Mouse (Mus musculus) WW6 (cell line): ENCODE measurements around the gene Tekt4.

Source experiments
- DNase-seq: peaks from one replicate; pipeline ENCODE4 v3.0.0-alpha.2; 2013; ENCODE audit warnings: low read depth, low spot score

The Tekt4 gene

DNA sequence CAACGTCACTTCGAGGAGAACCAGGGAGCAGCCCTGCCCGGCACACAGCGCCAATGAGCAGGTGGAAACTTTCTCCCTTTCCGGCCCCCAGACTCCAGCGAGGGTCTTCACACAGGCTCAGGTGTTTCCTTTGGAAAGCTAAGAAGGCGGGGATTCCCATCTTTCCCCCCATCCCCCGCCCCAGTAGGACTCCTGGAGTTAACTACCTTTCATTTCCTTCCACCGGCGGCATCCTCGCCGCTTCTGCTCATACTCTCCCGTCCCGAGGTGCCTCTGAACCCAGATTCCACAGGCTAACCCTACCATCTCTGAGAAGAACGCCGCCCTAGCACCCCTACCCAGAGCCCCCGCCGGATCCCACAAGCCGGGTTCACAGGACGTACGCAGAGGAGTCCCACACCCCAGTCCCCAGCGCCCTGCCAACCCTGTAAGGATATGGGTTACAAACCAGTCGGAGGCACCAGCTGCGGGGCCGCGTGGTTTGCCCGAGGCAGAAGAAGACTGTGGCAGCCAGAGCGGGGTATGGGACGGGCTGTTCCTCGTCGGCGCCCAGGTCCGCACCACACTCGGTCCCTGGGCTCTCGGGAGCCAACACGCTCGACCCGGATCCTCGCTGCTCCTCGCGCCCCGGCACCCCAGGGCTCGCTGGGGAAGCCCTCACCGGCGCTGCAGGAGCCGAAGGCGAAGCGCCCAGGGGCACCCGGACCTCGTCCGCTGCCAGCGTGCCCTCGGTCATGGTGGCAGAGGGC, 21.8 kb upstream of the Tekt4 start:
- DNase-seq, result peak; percentile 18

DNA sequence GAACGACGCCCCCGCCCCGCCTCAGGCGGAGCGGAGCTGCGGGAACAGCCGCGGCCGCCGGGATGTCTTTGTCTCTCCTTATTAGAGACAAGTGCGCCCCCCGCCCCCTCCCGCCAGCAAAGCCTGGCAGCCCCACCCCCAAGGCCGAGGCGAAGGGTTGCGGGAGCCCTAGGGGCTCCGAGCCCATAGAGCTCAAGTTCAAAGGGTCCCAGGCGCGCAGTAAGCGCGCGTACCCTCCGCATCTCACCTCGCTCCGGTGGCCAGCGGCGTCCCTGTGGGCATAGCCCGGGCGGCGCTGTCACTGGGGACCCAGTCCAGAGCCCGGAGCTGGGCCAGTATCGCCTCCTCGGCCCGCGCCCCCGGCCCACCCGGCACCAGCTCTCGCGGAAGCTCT, 21.2 kb upstream of the Tekt4 start:
- DNase-seq, result no peak

DNA sequence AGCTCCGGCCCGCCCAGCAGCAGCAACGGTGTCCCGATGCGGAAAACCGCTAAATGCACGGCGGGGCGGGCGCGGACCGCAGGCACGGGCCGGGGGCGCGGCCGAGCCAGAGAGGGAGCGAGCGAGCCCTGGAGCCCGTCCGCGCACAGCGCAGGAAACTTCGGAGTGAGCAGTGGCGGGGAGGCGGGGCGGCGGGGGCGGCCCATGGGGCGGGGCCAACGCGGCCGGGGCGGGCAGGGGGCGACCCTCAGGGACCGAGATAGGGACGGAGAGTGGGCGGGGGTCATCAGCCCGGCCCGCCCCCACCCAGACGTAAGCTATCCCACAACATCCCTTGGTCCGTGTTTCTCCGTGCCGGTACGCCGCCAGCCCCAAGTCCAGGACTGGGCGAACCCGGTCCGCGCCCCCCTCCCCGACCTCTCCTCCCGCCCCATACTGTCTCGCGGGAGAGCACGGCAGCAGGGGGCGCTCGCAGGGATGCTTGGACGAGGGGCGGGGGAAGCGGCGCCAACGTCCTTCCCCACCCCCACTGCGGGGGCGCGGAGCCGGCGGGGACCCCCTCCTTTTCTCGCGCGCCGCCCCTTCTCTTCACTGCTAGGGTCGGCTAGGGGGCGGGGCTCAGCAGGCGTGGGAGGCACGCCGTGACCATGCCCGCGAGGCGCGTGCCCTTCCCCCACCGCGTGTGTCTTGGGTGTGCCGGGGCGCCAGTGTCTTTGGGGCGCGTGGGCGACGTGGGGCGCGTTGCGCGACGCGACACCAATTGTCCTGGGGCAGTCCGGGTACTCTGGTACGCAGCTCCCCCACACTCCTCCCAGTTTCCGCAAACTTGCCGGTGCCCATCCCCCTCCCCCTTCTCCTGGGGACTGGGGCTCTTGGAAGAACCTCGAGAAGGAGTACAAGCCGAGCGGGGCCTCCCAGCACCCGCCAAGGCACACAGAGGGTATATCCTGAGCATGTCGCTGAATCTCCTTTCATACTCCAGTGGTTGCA, 20.5 kb upstream of the Tekt4 start, which contains the start of gene Cacna1h:
TSS of gene Cacna1h (minus strand) at position 167 of the 990 bp plus-strand sequence.
- DNase-seq, result peak; percentile 52

DNA sequence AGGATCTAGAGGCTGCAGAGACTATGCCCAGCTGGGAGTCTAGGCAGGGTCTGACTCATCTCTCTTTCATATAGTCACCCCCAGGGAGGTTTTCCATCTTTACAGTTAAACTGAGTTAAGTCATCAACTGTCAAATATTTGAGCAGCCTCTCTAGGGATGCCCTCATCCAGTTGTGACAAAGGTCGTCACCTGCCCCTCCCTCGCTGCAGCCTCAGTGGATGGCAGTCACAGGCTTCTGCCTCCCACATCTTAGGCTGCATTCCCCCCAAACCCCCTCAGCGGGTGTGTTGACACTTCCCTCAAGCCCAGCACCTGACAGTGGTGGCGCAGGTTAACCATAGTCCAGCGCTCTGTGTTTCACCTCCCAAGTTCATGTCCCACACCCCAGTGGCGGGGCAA, 13.0 kb upstream of the Tekt4 start:
- no peak for DNase-seq

DNA sequence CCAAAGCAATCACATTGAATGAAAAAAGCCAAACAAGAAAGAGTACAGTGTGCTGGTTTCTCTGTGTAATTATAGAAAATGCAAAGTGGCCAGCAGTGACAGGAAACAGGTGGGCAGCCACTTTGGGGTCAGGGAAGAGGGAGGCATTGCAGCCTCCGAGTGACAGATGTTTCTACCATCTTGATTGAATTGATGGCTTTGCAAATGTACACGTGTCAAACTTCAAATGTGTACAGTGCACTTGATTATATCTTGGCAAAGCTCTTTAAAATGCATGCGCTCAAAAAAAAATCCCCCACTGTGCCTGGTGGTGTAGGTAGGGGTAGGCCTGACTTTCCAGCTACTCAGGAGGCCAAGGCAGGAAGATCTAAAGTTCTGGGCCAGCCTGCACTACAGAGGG, 11.5 kb upstream of the Tekt4 start:
- DNase-seq, result no peak

DNA sequence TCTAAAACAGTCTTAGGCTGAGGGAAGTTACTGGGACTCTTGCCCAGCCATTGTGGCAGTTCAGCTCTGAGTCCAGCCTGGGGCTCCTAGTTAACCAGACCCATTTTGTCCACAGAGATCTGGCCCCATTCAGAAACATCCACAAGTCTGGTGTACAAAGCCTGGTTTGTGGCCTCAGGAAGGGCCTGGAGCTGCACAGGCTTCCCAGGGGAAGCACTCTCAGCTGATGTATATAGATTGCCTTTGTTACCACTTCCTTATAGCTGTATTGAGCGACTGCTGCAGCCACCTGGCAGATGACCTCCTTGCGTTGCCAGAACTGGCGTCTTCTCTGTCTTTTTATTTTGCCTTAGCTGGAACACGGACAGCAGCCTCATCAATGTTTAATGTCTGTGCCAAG, 9.3 kb upstream of the Tekt4 start:
- DNase-seq, result no peak

DNA sequence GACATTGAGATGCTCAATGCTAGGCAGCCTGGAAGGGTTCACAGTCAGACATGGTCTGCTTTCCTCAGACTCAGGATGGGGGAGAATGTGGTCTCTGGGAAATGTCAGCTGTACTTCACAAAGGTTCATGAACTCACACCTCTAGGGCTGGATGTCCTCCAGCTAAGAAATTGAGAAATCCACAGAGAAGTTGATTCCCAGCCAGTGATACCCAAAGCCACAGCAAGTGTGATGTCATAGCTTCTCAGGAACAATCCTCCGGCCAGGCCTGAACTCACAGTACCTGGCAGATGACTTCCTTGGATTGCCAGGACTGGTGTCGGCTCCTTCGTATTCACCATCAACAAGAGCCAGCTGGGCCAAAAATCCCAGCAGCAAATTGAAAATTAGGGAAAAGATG, 8.6 kb upstream of the Tekt4 start:
- no peak for DNase-seq

DNA sequence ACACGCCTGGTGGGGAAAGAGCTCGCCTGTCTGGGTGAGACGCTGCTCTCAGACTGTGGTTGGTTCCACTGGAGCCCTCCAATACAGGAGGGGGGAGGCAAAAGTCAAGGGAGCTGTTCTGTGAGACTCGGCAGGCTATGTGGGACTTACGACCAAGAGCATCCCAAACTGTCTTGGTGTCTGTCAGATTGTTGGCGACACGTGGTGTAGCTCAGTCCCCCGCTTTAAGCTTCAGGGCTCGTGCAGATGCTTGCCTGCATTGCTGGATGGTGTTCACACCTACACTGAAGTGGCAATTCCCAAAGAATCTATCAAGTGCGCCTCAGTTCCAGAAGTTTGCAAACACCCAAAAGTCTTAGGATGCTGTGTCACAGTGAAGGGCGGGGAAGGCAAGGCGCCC, 6.5 kb upstream of the Tekt4 start:
- DNase-seq, result no peak

DNA sequence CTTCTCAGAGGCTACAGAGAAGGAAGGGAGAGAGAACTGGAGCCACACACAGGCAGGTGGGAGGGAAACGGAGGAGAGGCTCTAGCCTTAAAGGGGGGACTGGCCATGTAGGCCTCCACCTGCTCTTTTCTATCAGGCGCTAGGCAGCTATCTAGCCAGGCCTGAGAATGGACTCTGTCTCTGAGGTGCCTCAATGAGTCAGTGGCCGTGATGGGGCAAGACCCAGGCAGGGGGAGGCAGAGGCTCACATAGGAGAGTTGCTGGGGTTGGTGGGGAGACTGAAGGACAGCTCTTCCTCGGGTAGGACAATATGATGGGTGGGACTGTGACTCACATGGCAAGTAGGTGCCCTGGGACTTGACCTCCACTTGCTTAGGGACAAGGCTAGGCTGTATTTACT, 4.1 kb upstream of the Tekt4 start:
- no peak for DNase-seq

DNA sequence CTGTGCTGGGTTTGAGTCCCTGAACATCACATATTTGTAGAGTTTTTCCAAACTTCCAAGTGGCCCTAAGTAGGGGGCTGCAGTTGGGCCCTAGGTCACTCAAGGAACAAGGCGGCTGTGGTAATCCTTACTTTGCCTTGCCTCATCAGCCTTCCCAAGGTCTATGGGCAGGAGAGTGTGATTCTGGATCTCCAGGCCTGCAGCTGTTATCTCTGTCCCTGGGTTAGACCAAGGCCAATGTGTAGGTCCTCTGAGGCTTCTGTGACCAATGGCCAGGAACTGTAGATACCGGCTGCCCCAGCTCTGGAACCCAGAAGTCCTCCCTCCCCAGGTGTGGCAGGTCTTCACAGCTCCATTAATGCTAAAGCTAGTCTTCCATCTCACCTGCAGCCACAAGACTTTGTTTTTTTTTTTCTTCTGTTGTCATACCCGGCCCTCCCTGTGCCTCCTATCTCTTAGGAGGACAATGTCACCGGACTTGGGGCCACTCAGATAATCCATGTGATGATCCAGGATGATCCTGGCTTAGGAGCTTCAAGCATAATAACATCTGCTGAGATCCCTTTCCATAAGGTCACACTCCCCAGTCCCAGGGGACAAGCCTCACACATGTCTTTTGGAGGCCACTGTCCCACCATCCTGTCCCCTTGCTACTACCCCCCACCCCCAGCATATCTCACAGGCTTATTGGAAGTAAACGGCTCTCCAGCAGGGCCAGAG, 2.0 kb upstream of the Tekt4 start:
- no peak for DNase-seq

DNA sequence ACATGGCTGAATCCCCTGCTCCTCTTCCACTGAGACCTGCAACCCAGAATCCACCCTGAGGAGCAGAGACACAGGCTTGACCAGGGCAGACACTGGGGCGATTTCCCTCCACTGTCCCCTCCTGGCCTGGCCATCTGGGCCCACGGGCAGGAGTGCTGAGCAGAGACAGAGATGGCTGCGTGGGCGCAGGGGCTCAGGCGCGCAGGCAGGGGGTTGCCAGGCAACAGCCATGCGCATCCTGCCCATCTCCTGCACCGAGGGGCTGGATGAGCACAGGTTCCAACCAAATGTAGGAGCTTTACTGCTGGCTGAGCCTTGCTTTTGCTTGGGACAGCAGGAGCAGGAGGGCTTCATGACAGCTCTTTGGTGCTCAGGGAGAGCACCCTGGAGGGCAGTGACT, 2.1 kb downstream of the Tekt4 start:
- DNase-seq, result no peak

DNA sequence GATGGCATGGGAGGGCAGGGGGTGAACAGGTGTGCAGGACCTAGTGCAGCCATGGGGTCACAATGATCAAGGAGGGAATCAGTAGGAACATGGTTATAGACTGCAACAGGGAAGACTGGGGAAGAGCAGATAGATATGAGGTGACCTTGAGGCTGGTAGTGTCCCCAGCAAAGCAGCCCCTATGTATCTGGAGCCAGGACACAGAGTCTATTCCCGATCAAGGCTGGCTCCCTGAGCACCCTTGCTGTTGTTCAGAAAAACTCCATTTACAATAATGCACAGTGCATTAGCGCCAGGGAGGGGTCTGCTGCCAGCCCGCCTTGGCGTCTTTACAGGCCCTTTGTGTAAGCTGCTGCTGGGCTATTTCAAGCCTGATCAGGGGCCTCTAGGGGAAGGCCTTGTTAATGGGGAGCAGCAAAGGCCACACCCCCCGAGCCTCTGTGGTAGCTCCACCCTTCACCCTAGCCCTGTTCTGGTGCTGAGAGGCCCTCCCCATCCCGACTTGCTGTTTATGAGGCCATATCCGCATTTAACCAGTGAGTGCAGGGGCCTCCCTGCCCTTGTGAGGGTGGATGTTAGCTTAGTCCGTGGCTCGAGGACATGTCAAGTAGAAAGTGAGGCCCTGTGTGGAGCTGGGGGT, 7.9 kb downstream of the Tekt4 start:
- DNase-seq, result no peak

DNA sequence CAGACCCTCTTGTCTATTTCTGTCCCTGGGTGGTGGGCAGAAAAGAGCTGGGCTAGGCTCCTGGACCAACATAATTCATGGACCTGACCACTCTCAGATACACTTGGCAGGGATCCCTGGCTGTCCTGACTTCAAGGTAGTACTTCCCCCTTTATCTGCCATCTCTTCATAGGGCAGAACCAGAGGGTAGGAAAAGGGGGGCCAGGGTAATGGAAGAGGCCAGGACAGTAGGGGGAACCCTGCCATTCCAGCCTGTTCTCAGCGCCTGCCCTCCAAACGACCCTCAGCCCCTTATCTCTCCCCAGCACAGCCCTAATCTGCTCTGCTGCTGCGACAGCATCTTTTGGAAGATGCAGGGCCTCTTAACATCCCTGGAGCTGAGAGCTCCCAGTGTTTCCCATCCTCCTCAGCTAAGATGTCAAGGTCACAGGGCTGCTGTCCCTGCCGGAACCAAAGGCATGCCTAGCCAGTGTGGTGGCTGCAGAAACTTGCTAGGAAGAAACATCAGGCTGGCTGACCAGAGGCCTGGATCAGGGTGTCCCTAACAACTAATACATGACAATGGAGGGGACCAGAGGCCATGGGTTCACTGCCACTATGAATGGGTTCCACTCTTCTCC, 9.0 kb downstream of the Tekt4 start:
- no peak for DNase-seq

DNA sequence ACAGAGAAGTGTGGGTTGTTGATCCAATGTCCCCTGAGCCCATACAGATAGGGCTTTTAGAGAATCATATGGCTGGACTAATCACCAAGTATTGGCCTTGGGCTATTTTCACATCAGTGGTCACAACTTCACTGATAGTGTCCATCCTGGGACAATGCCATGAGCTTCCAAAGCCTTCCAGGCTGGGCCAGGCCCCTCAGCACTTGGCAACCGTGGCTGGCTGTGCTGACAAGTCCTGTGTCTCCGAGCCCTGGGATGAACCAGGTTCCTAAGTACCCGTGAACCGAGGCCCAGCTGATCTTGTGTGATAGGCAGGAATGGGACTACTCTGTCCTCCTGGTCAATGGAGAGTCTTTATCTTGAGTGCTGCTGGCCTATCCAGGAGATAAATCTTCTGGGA, 9.7 kb downstream of the Tekt4 start:
- DNase-seq, result no peak

DNA sequence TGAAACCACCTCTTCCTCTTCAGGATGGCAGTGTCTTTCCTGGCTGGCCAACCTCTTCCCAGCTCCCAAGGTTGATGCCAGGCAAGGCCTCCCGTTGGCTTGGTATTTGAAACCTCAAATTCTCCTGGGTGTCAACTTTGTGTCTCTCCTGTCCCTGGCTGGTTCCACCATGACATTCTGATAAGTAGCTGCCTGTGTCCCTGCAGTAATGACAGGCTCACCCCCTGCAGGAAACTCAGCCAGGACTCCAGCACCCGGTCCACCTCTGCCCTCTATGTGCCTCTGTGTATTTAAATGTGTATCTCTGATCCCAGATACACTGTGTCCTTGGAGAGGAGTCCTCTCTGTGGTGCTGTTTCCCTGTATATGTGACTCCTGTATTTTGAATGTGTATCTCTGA, 11.8 kb downstream of the Tekt4 start:
- DNase-seq, result no peak

DNA sequence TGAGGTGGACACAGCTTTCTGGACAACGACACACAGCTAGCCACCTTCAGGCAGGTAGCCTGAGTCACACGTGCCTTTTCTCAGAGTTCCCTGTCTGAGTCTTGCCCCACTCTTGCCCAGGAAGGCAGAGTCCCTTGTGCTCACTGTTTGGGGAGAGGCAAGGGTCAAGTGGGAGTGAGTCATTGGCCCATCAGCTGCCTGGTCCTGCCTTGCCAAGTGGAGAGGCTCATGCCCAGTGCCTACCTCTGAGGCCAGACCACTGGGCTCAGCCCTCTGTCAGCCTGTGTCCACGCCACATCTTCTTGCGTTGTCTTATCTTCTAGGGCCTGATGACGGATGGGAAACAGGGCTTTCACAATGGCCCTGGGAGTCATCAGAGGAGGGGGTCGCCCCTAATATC, 13.4 kb downstream of the Tekt4 start:
- DNase-seq, result no peak

DNA sequence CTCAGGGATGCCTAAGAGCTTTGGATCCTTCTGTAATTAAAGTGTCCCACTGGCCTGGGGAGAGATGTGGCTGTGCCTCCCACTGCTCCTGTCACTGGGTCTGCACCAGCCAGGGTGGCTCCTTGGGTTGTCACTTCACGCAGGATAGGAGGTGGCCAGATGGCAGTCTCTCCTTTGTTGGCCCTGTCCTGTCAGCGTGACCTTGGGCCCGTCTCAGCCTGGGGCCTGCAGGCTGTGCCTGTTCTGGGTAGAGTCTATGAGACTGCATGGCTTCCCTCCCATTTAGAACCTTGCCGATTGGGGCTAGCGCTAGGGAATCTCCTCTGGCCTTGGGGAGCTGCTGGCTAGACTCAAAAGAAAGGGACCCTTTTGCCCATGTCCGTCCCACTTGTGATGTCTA, 13.9 kb downstream of the Tekt4 start:
- DNase-seq, result no peak

DNA sequence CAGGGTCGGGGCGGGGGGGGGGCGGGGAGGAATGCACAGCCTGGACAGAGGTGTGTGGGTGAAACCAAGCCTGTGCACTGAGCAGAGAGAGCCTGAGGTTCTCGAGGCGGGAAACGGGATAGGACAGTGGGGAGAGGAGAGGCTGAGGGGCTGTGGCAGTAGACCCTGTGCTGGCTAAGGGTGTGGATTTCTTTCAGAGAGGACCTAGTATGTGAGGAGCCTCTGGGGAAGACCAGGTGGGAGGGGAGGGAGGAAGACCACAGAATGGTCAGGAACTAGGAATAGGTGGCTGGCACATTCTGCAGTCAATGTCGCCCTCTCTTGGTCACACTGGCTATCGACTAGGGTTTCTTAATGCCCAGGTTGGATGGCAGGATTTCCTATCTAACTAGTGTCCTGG, 15.4 kb downstream of the Tekt4 start:
- no peak for DNase-seq

DNA sequence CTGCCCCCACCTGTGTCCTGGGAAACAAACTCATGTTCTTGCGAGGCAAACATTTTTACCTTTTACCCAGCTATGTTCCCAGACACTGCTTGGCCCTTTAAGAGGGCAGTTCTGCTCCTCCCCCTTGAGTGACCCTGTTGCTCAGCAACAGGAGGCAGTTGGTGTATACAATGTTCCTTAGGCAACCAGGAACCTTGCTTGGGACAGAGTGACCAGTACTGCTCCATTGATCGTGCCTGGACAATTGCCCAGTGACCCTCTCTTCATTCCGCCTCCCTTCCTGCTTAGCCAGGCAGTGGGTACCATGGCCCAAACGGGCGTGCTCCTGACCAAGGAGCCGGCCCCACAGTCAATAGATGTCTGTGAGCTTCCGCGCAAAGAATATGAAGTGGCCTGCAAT, 17.0 kb downstream of the Tekt4 start:
- DNase-seq, result no peak

DNA sequence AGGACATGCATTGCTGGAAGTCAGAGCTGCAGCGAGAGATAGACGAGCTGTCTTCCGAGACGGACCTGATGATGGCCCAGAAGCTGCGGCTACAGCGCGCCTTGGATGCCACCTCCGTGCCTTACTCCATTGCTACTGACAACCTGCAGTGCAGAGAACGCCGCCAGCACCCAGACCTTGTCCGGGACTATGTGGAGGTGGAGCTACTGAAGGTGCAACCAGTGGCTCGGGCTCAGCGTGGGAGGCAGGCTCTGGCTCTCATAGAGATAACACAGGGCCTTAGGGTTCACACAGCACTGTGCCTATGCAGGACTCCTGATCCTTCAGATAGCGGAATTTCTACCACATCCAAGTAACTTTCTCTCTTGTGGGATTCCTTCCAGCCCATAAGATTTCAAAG, 17.6 kb downstream of the Tekt4 start:
- DNase-seq, result no peak
